Mouse (Mus musculus) embryonic fibroblast, embryonic 13.5 days (primary cell): Measurements from ENCODE around the gene 4930518I15Rik. TPM values are rescaled to one million over a fixed set of nuclear protein-coding genes. Genes with fewer than 3 reads are reported as not detected.
"Not testable (repeated sequence)": the region's sequence is repeated elsewhere in the genome, so short reads cannot be mapped to it uniquely, and the experiment has no call there.

ENCODE experiments used
- H3K27ac ChIP-seq: 2 replicates; pipeline ENCODE4 v1.5.1; 2012; ENCODE audit warnings: low read length, control low read depth, inconsistent platforms; ENCODE audit not compliant: insufficient read depth
- H3K4me1 ChIP-seq: 2 replicates; pipeline ENCODE4 v1.6.1; 2011; ENCODE audit warnings: low read length; ENCODE audit not compliant: control insufficient read depth, insufficient read depth
- H3K4me3 ChIP-seq: 2 replicates; pipeline ENCODE4 v1.5.1; 2011; ENCODE audit warnings: mild to moderate bottlenecking, control low read depth, low read length; ENCODE audit not compliant: insufficient read depth
- CTCF ChIP-seq: IDR thresholded peaks from 2 replicates; pipeline ENCODE4 v1.5.1; 2011; ENCODE audit warnings: mild to moderate bottlenecking, control low read depth, low read length, moderate library complexity, borderline replicate concordance; ENCODE audit not compliant: insufficient read depth
- POLR2A ChIP-seq: IDR thresholded peaks from 2 replicates; pipeline ENCODE4 v1.6.1; 2011; ENCODE audit warnings: low read depth, mild to moderate bottlenecking, control low read depth, low read length, moderate library complexity
- polyA plus RNA-seq: library from polyadenylated mRNA; stranded (reverse); fragments of >200 nt; gene quantifications from 2 replicates; pipeline ENCODE4 v1.2.4, GENCODE M21; 2011; ENCODE audit warnings: low read depth; ENCODE audit not compliant: missing spikeins, insufficient read length

The 4930518I15Rik gene
- polyA plus RNA-seq, 1 experiment = 2.4 TPM

- no peak for TF ChIP-seq CTCF
- H3K4me1 ChIP-seq = no peaks in the 10 kb centered on the region
- H3K4me3 ChIP-seq = no peak overlapping the region
- H3K27ac ChIP-seq = no peak overlapping the region
These were observed 38.7 kb upstream of the 4930518I15Rik start for GRCm38 (mm10) chr2:156896384-156896914.

- Histone ChIP-seq H3K4me3 (no peak overlapping the region), H3K27ac (no peak overlapping the region), H3K4me1 (no peaks in the 10 kb centered on the region)
- TF ChIP-seq CTCF (no peak), POLR2A (no peak)
These were observed 36.9 kb upstream of the 4930518I15Rik start for GRCm38 (mm10) chr2:156894496-156895265.

GRCm38 (mm10) chr2:156892821-156893220 lies 35.1 kb upstream of the 4930518I15Rik start:
- no peaks in the 10 kb centered on the region for H3K4me1 ChIP-seq
- no peak overlapping the region for H3K4me3 ChIP-seq
- TF ChIP-seq POLR2A = no peak
- no peak for TF ChIP-seq CTCF
- no peak overlapping the region for H3K27ac ChIP-seq

- H3K4me1 ChIP-seq = no peaks in the 10 kb centered on the region
- TF ChIP-seq CTCF (no peak), POLR2A (no peak)
These were observed 34.5 kb upstream of the 4930518I15Rik start for GRCm38 (mm10) chr2:156892240-156892639.

GRCm38 (mm10) chr2:156888490-156888889 lies 30.7 kb upstream of the 4930518I15Rik start:
- TF ChIP-seq POLR2A (no peak), CTCF (no peak)
- Histone ChIP-seq H3K27ac (no peak overlapping the region), H3K4me1 (no peaks in the 10 kb centered on the region), H3K4me3 (no peak overlapping the region)

More at GRCm38 (mm10) chr2:156892240-156892639, 34.5 kb upstream of the 4930518I15Rik start:
- no peak overlapping the region for H3K27ac ChIP-seq
- no peak overlapping the region for H3K4me3 ChIP-seq

- TF ChIP-seq CTCF (no peak), POLR2A (no peak)
- Histone ChIP-seq H3K27ac (no peak within 1 kb of the TSS), H3K4me1 (no peaks in the 10 kb centered on the region), H3K4me3 (no peak within 1 kb of the TSS)
These were observed 29.3 kb upstream of the 4930518I15Rik start, which contains the start of gene Sla2 for GRCm38 (mm10) chr2:156887017-156887416. Gene Sla2, minus strand, starts transcription at chr2:156887192.

GRCm38 (mm10) chr2:156886084-156886631 lies 28.4 kb upstream of the 4930518I15Rik start:
- H3K4me1 ChIP-seq = no peaks in the 10 kb centered on the region
- no peak overlapping the region for H3K4me3 ChIP-seq
- no peak overlapping the region for H3K27ac ChIP-seq
- TF ChIP-seq POLR2A (no peak), CTCF (no peak)

GRCm38 (mm10) chr2:156885666-156886065 lies 27.9 kb upstream of the 4930518I15Rik start:
- not testable (repeated sequence) for H3K4me1 ChIP-seq, H3K4me3 ChIP-seq, H3K27ac ChIP-seq

- no peak for TF ChIP-seq CTCF
- no peak for TF ChIP-seq POLR2A
- Histone ChIP-seq H3K4me1 (no peaks in the 10 kb centered on the region), H3K4me3 (no peak overlapping the region), H3K27ac (no peak overlapping the region)
These were observed 26.9 kb upstream of the 4930518I15Rik start for GRCm38 (mm10) chr2:156884396-156885211.

- TF ChIP-seq POLR2A = no peak
- no peak for TF ChIP-seq CTCF
- Histone ChIP-seq H3K4me1 (no peaks in the 10 kb centered on the region), H3K4me3 (no peak overlapping the region), H3K27ac (no peak overlapping the region)
These were observed 24.8 kb upstream of the 4930518I15Rik start for GRCm38 (mm10) chr2:156882431-156883001.
